Mouse (Mus musculus) spleen, postnatal 14 days (tissue): ENCODE data around the gene Pigc.
A peak's percentile ranks its signal among the peaks of the same experiment; 100 is the strongest.

Source experiments
- DNase-seq, 2 experiments: peaks; one replicate each; pipeline ENCODE4 v3.0.0; 2021 to 2022; ENCODE audit warnings: low spot score in 2 of 2

Pigc gene

GRCm38 (mm10) chr1:161976255-161977182 is 7.5 kb downstream of the Pigc start:
- peak; percentile 54 to 70 for DNase-seq

DNA sequence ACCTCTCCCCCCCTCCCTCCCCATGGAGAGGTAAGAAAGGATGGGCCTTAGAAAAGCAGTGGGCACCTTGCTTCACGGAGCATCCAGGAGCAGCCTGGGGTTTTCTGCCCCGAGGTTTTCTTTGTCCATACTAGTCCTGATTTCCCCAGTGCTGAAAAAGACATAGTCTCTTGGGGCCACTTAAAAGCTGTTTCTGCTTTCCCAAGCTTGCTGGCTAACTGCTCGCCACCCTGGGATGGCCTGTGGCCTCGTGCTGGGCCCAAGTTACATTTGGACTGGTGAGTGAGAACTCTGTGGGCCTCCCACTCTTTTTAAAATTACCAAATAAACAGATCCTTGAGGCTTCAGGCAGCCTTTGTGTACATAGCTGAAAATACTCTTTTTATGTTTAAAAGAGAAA is 8.3 kb downstream of the Pigc start:
- DNase-seq: no peak

- DNase-seq: no peak
Measured at GRCm38 (mm10) chr1:161978173-161978700, 9.3 kb downstream of the Pigc start.

GRCm38 (mm10) chr1:161979536-161979935 is 10.6 kb downstream of the Pigc start, which contains the start of gene 4930558K02Rik:
4930558K02Rik (minus strand) TSS chr1:161979636.
- no peak for DNase-seq

DNA sequence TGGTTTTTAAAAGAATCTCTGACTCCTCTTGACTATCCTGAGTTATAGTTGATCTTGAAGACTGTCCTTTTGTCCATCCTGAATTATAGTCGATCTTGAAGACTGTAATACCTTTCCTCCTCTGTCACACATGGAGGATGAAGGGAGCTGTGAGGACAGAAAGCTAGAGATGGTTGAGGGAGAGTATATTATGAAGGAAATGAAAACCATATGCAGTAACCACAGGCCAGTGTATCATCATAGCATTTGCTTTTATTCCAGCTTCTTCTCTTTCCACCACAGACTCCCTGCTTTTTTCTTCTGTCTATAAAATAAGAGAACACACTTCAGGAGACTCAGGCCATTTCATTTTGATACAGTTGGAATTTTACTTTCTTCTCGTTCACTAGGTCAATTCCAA is 11.1 kb downstream of the Pigc start:
- DNase-seq: no peak

- DNase-seq: no peak
Measured at GRCm38 (mm10) chr1:161980626-161981298, 11.8 kb downstream of the Pigc start.

- no peak for DNase-seq
Measured at GRCm38 (mm10) chr1:161983451-161983850, 14.5 kb downstream of the Pigc start.

- DNase-seq: no peak
Measured at GRCm38 (mm10) chr1:161983979-161984566, 15.1 kb downstream of the Pigc start.

GRCm38 (mm10) chr1:161990684-161991578 is 21.9 kb downstream of the Pigc start:
- DNase-seq: no peak

DNA sequence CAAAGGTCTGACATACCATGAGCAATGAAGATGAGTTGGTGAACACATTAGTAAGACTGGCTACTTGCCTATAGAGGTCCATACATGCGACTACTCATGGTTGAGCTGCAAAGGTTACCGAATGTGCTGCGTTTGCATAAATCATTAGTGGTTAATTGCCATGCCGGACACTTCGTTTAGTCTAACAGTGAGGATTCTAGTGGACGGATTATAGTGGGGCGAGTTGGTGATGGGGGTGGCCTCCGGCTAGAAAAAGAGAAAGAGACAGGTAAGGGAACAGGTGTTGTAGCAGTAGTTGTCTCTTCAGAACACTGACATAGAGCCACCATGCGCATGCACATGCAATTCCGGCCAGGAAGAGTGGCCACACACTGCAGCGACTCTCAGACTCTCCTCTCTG is 22.9 kb downstream of the Pigc start:
- DNase-seq: no peak

- DNase-seq: no peak
Measured at GRCm38 (mm10) chr1:161992389-161992788, 23.4 kb downstream of the Pigc start.

DNA sequence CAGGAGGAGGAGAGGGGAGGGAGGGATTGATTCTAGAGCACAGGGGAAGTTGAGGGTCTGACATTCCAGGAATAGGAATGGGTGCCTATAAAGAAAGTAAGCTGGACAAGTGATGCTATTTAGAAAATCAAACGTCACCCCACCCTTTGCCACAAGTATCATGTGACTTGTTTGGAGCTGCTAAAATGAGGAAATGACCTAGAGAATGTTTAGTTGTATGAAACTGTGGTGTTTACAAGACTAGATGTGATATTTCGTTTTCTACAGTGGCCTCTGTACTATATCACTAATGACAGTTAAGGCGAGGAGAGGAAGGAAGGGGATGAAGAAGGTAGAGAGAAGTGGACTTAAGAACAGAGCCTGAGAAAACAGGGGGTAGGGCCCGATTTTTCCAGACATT is 29.8 kb downstream of the Pigc start:
- DNase-seq: no peak

GRCm38 (mm10) chr1:161999338-161999737 is 30.4 kb downstream of the Pigc start:
- DNase-seq: no peak

DNA sequence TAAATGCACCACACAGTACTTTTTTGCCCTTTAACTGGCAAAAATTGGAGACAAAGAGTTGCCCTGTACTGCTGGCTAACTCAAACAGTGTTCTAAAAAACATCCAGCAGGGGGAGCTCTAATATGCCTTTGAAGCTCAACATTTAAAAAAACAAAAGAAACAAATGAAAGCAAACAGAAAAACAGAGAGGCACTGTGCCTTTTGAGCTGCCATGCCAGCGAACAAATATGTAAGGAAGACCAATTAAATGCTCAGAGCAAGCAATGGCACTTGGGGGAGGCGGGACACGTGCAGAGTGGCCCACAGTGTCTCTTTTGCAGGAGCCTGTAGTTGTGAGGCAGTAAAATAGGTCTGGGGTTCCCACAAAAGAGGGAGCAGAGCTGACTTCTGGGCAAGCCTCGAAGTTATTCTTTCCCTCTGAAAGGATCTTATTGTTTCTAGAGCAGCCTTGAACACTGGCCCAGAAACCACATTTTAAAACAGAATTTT is 30.9 kb downstream of the Pigc start:
- DNase-seq: peak in 1 of 2 experiments; percentile 10

GRCm38 (mm10) chr1:162001328-162001727 is 32.3 kb downstream of the Pigc start:
- DNase-seq: no peak

DNA sequence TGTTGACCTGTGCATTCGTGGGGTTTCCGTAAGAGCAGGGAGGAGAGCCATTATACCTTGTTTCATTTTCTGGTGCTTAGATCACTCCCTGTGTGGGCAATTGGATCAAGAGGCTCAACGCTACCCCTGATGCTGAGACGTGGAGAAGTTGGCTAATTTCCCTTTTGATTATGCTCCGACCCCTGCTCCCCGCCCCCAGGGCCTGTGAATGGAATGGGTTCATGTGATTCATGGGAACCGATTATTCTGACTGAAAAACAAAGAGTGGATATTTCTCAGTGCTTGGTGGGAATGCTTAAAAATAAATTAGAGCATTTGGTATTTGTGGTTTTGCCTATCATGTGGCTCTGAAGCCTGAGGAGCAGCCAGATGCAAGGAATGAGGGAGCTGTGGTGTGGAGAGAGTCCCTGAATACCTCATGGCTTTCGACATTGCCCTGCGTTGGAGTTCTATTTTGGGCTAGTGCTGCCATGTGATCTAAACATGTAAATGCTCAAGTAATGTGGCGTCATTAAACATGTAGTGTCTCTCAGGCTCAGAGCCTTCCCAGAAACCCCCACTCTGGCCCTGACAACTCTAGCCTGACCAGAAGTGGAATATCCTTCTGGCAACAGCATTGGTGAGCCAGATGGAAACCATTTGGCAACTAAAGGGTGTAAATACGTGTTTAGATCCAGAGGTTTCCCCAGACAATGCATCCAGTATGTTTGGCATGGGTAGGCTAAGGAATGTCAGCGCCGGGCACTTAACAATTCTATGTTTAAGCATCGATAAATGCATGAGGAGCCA is 34.9 kb downstream of the Pigc start:
- DNase-seq: no peak

GRCm38 (mm10) chr1:162004518-162004780 is 35.5 kb downstream of the Pigc start:
- DNase-seq: no peak

- DNase-seq: no peak
Measured at GRCm38 (mm10) chr1:162004821-162005770, 36.1 kb downstream of the Pigc start.

DNA sequence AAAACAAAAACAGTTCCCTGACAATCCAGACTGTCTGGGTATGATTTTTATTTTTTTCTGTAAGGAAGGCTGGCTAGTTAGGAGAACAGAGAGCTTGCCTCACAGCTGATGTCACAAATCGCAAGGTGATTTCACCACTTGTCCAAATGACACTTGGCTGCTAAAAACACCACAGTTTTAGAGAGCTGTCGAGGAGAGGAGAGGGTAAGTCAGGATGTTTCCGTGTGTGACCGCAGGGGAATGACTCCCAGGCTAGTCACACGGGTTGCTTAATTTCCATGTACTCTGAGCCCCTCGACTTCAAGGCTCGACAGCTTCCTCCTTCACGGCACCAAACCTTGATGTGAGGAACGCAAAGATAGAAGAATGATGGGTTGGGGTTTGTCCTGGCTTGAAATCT is 37.1 kb downstream of the Pigc start:
- no peak for DNase-seq
